9 mouse cellular contexts compared by ENCODE assay signal in genomic region chr6:17170782-17171272, GRCm38 (mm10).
A peak's percentile ranks its signal among the peaks of the same experiment; 100 is the strongest.
DNase-seq lines count a peak whose midpoint lies in the region; ATAC-seq lines count a peak whose summit lies in the region.
"Had no signal": no experiment of that assay in that cellular context is flagged by ENCODE, and none has a peak within 500 bp of the region (broad histone marks: within the 10 kb centered on the region; RNA-seq: fewer than 3 reads in every experiment).

No protein-coding gene starts in this region.

- DNase-seq in heart, embryonic 10.5 days (ENCODE audit: low spot score): no peak
- no peak for DNase-seq in heart, adult 8-10 months (ENCODE audit: low spot score)
- no peak for DNase-seq in embryonic facial prominence, embryonic 10.5 days (ENCODE audit: low spot score)
- no peak for DNase-seq in frontal cortex, postnatal 14 days (ENCODE audit: low spot score in 2 of 2)
- DNase-seq in cerebellum, adult 18-20 months: no peak
- no peak for DNase-seq in urinary bladder, postnatal 4 days (ENCODE audit: low spot score in 2 of 2)

- H3K4me1 ChIP-seq in heart, embryonic 10.5 days: peaks cover 22% of the 10 kb centered on the region
- H3K4me1 ChIP-seq in embryonic facial prominence, embryonic 10.5 days: peaks cover 21% of the 10 kb centered on the region
- peaks cover 20% of the 10 kb centered on the region for H3K4me1 ChIP-seq in heart, embryonic 16.5 days (ENCODE audit: control insufficient read depth, insufficient read depth, low read length)
- H3K4me1 ChIP-seq in limb, embryonic 15.5 days: peaks cover 24% of the 10 kb centered on the region
- H3K4me1 ChIP-seq: megakaryocyte, embryonic 14.5 days had no signal

- peak overlapping the region; percentile 52 for H3K4me2 ChIP-seq in heart, embryonic 16.5 days (ENCODE audit: low read depth, low read length)
- H3K4me2 ChIP-seq in limb, embryonic 15.5 days: peak overlapping the region; percentile 22; the same call in 1 of the 2 replicates

- no peaks in the 10 kb centered on the region for H3K9me3 ChIP-seq in heart, embryonic 10.5 days
- H3K9me3 ChIP-seq in embryonic facial prominence, embryonic 10.5 days: no peaks in the 10 kb centered on the region
- H3K9me3 ChIP-seq in heart, embryonic 16.5 days (replicated peaks; ENCODE audit: control insufficient read depth, low read length): no peaks in the 10 kb centered on the region
- no peaks in the 10 kb centered on the region for H3K9me3 ChIP-seq in limb, embryonic 15.5 days
- H3K9me3 ChIP-seq: megakaryocyte, embryonic 14.5 days had no signal

- H3K27me3 ChIP-seq in heart, embryonic 10.5 days (ENCODE audit: insufficient read depth, poor library complexity, severe bottlenecking): no peaks in the 10 kb centered on the region
- no peaks in the 10 kb centered on the region for H3K27me3 ChIP-seq in embryonic facial prominence, embryonic 10.5 days (replicated peaks; ENCODE audit: low read depth, poor library complexity, severe bottlenecking)
- H3K27me3 ChIP-seq in heart, embryonic 16.5 days (ENCODE audit: control insufficient read depth, insufficient read depth, low read length): no peaks in the 10 kb centered on the region
- H3K27me3 ChIP-seq in limb, embryonic 15.5 days: no peaks in the 10 kb centered on the region
- H3K27me3 ChIP-seq: megakaryocyte, embryonic 14.5 days had no signal

- no peaks in the 10 kb centered on the region for H3K36me3 ChIP-seq in heart, embryonic 10.5 days
- H3K36me3 ChIP-seq in embryonic facial prominence, embryonic 10.5 days (replicated peaks): no peaks in the 10 kb centered on the region
- H3K36me3 ChIP-seq in heart, embryonic 16.5 days (ENCODE audit: control insufficient read depth, insufficient read depth): no peaks in the 10 kb centered on the region
- H3K36me3 ChIP-seq in limb, embryonic 15.5 days: no peaks in the 10 kb centered on the region

- H3K27ac ChIP-seq in heart, embryonic 10.5 days: peak overlapping the region; percentile 59; the same call in 1 of the 2 replicates
- peak overlapping the region; percentile 72 for H3K27ac ChIP-seq in embryonic facial prominence, embryonic 10.5 days (replicated peaks)
- peak overlapping the region; percentile 89 for H3K27ac ChIP-seq in heart, embryonic 16.5 days (ENCODE audit: low read length)
- H3K27ac ChIP-seq in limb, embryonic 15.5 days: peak overlapping the region; percentile 88

- WGBS in heart, embryonic 10.5 days: 58% methylated on average over 7 of the region's 7 CpGs
- WGBS in embryonic facial prominence, embryonic 10.5 days: 59% methylated on average over 7 of the region's 7 CpGs
- WGBS in heart, embryonic 16.5 days: 32% methylated on average over 7 of the region's 7 CpGs
- WGBS in limb, embryonic 15.5 days: 49% methylated on average over 7 of the region's 7 CpGs

- peak; percentile 66 for ATAC-seq in heart, embryonic 16.5 days (replicated peaks; ENCODE audit: extremely low read depth, insufficient read depth, low FRiP score)
- 0 out of 2 replicates have a peak, but pooled peaks have one; percentile 1 for ATAC-seq in limb, embryonic 15.5 days (ENCODE audit: insufficient number of reproducible peaks, low FRiP score, low TSS enrichment, low read depth)

- H3K9ac ChIP-seq in heart, embryonic 16.5 days (ENCODE audit: low read length): no peak overlapping the region
- no peak overlapping the region for H3K9ac ChIP-seq in limb, embryonic 15.5 days

- H3K4me3 ChIP-seq in heart, embryonic 10.5 days: no peak overlapping the region
- peak overlapping the region; percentile 31 for H3K4me3 ChIP-seq in embryonic facial prominence, embryonic 10.5 days
- peak overlapping the region; percentile 19 for H3K4me3 ChIP-seq in heart, embryonic 16.5 days (ENCODE audit: low read length)
- H3K4me3 ChIP-seq in limb, embryonic 15.5 days: no peak overlapping the region
- H3K4me3 ChIP-seq: megakaryocyte, embryonic 14.5 days had no signal

Comparison
In these comparisons a context has a peak if more than half of its experiments do, and no peak if none do; other contexts are left out.
1. H3K4me3 ChIP-seq: peak in embryonic facial prominence, embryonic 10.5 days (single experiment) and heart, embryonic 16.5 days (single experiment); none in heart, embryonic 10.5 days (single experiment) and limb, embryonic 15.5 days (single experiment).
2. Peak in every context shown above with its lines, with median percentiles within 50 percentile points of each other: H3K27ac ChIP-seq.